21 mouse cellular contexts compared by ENCODE assay signal in genomic region chr7:127765756-127766155, GRCm38 (mm10). TPM values are rescaled to one million over a fixed set of nuclear protein-coding genes. Genes with fewer than 3 reads are reported as not detected.
"Had no signal": no experiment of that assay in that cellular context is flagged by ENCODE, and none has a peak within 500 bp of the region (broad histone marks: within the 10 kb centered on the region; RNA-seq: fewer than 3 reads in every experiment).

No protein-coding gene starts in this region.

- DNase-seq: lung, postnatal 14 days; retina, postnatal 1 day; right cerebral cortex, postnatal 4 days; thymus, postnatal 36 days had no signal

- H3K4me2 ChIP-seq: limb, embryonic 12.5 days; lung, embryonic 15.5 days; midbrain, embryonic 11.5 days; midbrain, embryonic 15.5 days; neural tube, embryonic 12.5 days had no signal

- ATAC-seq: hindbrain, embryonic 16.5 days; inflammation-experienced regulatory T-cells, adult 6 months; midbrain, embryonic 15.5 days had no signal

- H3K4me3 ChIP-seq: left cerebral cortex, adult 2 months; limb, embryonic 12.5 days; lung, embryonic 15.5 days; megakaryocyte, embryonic 14.5 days; midbrain, embryonic 15.5 days; neural tube, embryonic 12.5 days had no signal

- H3K9ac ChIP-seq: limb, embryonic 12.5 days; lung, embryonic 15.5 days; midbrain, embryonic 15.5 days; neural tube, embryonic 12.5 days had no signal

- H3K27ac ChIP-seq: left cerebral cortex, adult 2 months; limb, embryonic 12.5 days; lung, embryonic 15.5 days; macrophage; midbrain, embryonic 15.5 days; neural tube, embryonic 12.5 days had no signal

- H3K27me3 ChIP-seq: limb, embryonic 12.5 days; lung, embryonic 15.5 days; megakaryocyte, embryonic 14.5 days; midbrain, embryonic 15.5 days; neural tube, embryonic 12.5 days had no signal

- H3K9me3 ChIP-seq: limb, embryonic 12.5 days; lung, embryonic 15.5 days; megakaryocyte, embryonic 14.5 days; midbrain, embryonic 15.5 days; neural tube, embryonic 12.5 days had no signal

RNA-seq across cellular contexts. Expression of gene Gm49388, which starts 19.7 kb away (rescaled TPM):
- total RNA-seq: liver, adult 2 months had no signal
- polyA plus RNA-seq: hindbrain, embryonic 16.5 days; inflammation-experienced regulatory T-cells, adult 6 months; limb, embryonic 12.5 days; liver, adult 2 months; lung, embryonic 15.5 days; midbrain, embryonic 11.5 days; midbrain, embryonic 15.5 days; neural tube, embryonic 12.5 days; spleen, adult 2 months; stomach, embryonic 16.5 days; thymus, postnatal 0 days had no signal

RNA-seq across cellular contexts. Expression of gene Ctf2, which starts 33.8 kb away (rescaled TPM):
- total RNA-seq: layer of hippocampus, postnatal 25 days; left cerebral cortex, adult 2 months; left cerebral cortex, postnatal 25 days; liver, adult 2 months; neutrophil, adult 5-6 weeks had no signal
- polyA plus RNA-seq: inflammation-experienced regulatory T-cells, adult 6 months; liver, adult 2 months; macrophage; spleen, adult 2 months; thymus, postnatal 0 days had no signal
